Mouse (Mus musculus) lung, postnatal 10 days (tissue): ENCODE measurements at regions not wholly inside any gene's neighbourhood (a gene's known extent, or its start where the extent isn't known, plus 50 kb on each side); places are given as distances from the start of the nearest gene placed in this dataset.

Experiments used
- DNase-seq: peaks from one replicate; pipeline ENCODE4 v3.0.0; 2021

DNA sequence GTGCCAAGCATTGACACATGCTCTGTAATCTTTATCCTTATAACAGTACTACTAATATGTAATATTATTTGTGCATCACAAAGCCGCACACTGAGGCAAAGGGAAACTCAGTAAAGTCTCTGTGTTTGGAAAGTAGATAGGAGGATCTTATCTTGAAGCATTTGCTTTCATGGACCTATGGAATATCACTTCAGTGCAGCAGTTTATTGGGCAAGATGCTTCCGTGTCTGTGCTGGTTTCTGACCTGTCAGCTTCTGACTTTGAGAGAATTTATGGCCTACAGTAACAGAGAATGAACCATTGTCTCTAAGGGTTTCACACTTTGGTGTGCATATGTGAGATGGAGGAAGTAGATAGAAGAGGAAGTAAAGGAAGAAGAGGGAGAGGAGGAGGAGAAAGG, 74.0 kb upstream of the Far2 start:
- DNase-seq: no peak

DNA sequence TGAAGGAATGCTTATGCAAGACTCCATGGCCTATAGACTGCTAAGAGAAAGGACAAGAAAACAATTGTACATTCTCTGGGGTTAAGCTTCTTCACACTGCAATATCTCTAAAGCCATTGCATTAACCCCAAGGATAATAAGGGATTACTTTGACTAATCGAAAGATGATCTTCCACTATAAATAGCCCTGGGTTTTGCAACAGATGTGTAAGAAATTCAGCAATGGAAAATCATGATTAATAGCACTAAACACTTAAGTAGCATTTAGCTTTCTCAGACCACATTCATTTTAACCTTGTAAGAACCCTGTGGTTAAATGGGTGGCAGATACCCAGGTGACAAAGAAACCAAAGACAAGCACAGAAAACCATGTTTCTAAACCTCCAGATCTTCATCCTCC, 71.1 kb upstream of the Far2 start:
- DNase-seq: no peak

DNA sequence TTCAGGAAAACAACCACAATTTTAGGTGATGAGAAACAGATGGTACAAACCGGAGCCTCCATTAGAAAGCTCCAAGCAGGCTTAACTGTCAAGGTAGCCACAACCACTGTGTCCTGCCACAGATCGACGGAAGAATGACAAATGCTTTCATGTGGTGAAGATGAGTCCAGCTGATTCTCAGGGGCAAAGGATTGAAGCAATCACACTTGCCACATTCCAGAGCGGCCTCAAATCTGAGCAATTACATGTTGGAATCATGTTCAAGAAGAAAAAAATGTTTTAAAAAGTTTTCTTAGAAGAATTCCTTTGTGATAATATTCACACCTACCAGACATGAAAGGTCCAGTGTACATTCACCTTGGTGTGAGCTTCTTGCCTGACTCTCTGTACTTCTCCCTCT, 57.7 kb upstream of the Far2 start:
- no peak for DNase-seq
